Mouse (Mus musculus) testis, postnatal 10 days (tissue): ENCODE measurements at regions not wholly inside any gene's neighbourhood (a gene's known extent, or its start where the extent isn't known, plus 50 kb on each side); places are given as distances from the start of the nearest gene placed in this dataset.

ENCODE experiments used
- DNase-seq: peaks from one replicate; pipeline ENCODE4 v3.0.0; 2021; ENCODE audit warnings: low spot score

DNA sequence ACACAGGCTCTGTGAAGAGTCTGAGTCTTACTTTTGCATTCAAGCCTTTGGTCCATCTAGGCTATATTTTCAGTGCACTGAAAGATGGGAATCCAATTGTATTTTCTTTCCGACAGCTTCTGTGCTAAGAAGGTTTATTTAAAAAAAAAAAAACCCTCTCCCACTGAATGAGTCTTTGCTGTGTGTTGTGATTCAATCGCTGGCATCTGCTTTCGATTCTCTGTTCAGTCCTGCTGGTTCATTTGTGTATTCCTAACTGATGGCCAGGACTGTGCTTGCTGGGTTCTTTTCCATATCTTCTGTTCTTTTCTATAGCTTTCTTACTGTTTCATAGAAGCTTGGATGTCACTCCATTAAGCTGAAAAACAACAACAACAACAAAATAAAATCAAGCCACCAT lies 132.9 kb downstream of the Tex36 start:
- no peak for DNase-seq

DNA sequence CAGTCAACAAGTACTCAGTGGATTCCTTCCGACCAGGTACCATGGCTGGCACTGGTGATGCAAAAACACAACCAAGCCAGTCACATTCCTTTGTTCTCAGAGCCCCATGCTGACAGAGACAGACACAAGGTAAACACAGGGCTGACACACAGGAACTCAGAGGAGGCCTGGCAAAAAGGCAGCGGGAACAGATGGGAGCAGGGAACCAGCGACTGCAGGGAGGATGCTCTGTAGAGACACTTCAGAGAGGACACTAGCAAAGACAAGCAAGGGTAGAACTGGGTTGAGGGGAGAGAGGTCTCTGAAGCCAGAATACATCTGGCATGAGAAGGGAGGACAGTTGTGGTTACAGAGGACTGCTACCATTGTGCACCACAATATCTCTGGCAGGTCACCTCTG lies 133.6 kb downstream of the Tex36 start:
- DNase-seq = no peak

DNA sequence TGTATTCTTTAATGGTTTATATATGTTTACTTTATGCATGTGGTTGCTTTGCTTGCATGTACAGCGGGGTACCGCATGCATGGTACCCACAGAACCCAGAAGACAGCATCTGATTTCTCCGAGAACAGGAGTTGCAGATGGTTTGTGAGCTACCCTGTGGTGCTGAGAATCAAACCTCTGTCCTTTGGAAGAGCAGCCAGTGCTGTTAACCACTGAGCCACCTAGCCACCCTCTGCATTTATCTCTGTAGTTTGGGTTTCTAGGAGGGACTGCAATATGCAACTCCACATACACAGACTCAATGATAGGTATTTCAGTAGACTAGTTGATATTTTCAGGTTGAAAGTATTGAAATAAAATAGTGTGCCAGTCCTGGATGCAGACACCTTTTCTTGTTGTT lies 134.4 kb downstream of the Tex36 start:
- no peak for DNase-seq

- DNase-seq = no peak
Measured at GRCm38 (mm10) chr7:133459306-133459705, 142.7 kb downstream of the Tex36 start.

GRCm38 (mm10) chr7:133457436-133458324 lies 144.3 kb downstream of the Tex36 start:
- no peak for DNase-seq

DNA sequence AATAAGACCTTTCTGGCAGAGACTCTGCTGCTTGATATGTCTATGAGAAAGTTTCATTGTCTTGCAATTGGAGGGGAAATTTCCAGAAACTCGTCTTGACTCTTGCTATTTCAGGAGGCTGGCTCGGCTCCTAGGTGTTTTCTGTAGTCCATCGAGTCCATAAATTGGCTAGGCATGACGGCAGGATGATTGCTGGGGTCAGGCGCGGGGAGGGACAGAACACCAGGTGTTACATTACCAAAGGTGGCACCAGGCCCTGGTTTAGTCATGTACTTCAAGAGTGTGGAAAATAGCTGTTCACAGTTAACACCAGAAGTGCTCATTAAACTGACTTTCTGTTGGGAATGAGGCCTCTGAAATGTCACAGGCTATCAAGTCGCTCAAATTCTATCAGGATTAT lies 151.7 kb downstream of the Tex36 start:
- no peak for DNase-seq

DNA sequence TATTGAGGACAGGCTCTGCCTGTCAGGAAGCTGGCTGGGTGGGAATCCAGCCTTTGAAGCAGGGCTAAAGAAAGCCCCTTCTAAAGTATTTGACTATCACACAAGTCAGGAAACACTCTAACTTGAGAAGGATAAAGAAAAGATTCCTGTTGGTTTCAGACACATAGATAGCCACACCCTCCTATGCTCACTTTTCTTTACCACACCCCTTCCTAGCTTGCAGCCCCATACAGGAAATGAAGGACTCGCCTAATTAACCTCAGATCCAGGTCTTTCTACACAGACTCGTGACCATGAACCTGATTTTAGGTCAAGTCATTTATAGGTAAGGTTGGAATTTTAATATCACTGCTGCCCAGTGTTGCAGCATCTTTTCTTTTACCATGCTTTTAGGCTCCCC lies 154.9 kb downstream of the Tex36 start:
- no peak for DNase-seq

DNA sequence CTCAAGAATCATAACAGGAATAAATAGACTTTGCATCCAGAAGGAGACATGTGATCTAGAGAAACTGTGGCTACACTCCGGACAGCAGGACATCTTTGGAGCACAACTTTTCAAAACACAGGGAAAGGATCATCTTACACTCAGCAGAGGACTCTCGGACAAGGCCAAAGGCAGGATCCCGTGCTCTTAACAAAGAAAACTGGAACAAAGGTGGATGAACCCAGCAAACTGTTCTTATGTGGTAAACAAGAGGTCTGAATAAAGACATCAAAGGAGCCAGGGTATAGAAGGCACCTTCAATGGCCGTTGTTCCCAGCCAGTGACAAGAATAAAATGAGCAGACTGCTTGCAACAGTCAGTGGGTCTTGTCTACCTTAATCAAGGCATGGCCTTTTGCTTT lies 160.3 kb downstream of the Tex36 start:
- DNase-seq = no peak

GRCm38 (mm10) chr7:133441169-133441568 lies 160.8 kb downstream of the Tex36 start:
- DNase-seq = no peak

DNA sequence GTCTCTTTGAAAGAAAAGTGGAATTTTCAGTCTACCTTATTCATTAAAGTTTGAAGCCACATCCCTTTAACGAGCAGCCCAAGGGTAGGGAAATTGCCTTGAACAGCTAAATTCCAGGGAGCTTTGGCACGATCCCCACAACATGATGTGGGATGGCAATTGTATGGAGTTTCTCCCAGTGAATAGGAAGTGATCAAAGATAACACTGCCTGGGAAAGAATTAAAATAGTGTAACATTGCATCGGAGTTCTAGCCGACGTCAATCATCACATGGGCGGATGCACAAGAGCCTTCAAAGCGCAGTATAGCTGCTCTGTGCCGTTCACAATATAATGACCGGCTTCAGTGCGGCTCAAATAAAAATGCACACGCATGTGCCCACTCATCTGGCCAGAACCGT lies 161.2 kb downstream of the Tex36 start:
- DNase-seq = no peak

- no peak for DNase-seq
Measured at GRCm38 (mm10) chr7:133440086-133440485, 161.9 kb downstream of the Tex36 start.

GRCm38 (mm10) chr7:133438631-133439030 lies 163.3 kb downstream of the Tex36 start:
- DNase-seq = no peak

GRCm38 (mm10) chr7:133437866-133438265 lies 164.1 kb downstream of the Tex36 start:
- no peak for DNase-seq

DNA sequence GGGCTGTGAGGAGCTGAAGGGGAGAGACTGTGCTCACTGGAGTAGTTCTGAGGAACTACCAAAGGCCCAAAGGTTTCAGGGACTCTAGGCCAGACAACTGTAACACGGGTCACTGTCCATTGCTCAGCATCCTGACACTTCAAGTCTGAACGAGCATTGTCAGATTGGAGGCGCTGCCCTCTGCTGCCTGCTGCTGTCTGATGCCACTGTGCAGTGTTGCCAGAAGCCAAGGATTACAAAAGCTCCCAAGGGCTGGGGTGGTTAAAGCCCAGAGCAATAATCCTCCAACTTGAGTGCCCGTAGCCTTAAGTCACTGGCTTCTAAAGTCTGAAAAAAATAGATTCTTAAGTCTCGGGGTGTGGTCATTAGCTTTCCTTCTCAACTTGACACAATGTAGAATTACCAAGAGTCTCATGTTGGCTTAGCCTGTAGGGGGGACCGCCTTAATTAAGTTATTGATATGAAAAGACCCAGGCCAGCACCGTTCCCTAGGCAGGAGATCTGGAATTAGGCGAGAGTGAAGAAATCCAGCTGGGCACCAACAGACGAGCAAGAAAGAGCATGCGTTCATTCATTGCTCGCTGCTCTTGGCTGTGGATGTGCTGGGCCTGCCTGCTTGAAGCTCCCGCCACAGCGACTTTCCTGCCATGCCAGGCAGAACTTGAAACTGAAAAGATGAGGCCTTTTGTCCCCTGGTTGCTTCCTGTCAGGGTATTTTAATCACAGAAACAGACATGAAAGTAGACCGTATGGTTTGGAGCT lies 166.2 kb downstream of the Tex36 start:
- DNase-seq = no peak

DNA sequence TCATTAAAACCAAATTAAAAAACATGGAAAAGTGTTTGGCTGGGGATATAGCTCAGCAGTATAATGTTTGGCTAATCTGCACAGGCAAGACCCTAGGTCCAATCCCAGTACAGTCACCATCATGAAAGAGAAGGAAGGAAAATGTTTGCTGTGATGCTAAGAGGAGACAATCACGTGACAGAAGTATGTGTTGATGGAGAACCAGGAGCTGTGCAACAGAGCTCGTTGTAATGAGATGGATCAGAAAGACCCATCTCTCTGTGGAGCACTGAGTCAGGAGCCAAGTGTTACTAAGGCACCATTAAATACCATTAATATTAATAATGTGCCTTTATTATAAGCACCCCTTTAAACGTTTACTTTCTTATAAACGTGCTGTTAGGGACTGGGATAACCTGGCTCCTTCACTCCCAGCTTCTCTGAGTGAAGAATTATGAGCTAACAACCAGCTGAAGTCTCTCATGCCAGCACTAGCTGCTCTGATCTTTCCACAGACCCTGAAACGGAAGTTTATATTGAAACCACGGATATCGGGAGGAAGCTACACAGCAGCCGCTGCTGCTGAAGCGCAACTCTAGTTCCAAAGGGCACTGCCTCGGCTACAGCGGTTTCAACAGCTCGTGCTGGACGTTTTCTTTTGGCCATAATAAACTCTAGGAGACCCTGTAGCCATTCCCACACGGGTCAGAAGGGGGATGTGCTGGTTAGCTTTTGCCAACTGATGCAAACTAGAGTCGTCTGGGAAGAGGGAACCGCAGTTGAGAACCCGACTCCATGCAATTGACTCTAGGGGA lies 167.7 kb downstream of the Tex36 start:
- no peak for DNase-seq

- DNase-seq = no peak
Measured at GRCm38 (mm10) chr7:133432343-133432742, 169.6 kb downstream of the Tex36 start.

DNA sequence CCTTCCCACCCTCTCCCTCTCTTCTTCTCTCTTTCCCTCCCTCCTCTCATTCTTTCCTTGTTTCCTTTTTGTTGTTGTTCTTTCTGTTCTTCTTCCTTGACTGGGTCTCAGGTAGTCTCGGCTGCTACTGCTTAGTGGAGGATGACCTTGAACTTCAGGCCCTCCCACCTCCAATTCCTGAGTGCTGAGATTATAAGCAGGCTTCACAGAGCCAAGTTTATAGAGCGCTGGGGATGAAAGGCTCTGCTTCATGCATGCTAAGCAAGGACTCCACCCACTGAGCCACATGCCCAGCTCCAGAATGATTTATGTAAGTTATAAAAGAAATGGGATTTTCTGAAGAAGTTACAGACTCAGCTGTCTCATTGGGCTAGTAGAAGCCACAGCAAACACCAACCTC lies 199.9 kb downstream of the Tex36 start:
- no peak for DNase-seq

- no peak for DNase-seq
Measured at GRCm38 (mm10) chr7:133400691-133401090, 201.3 kb downstream of the Tex36 start.

GRCm38 (mm10) chr7:133388716-133389115 lies 213.2 kb downstream of the Tex36 start:
- no peak for DNase-seq

GRCm38 (mm10) chr7:133382032-133382712 lies 219.8 kb downstream of the Tex36 start:
- no peak for DNase-seq

- DNase-seq = no peak
Measured at GRCm38 (mm10) chr7:133379373-133379772, 222.6 kb downstream of the Tex36 start.

DNA sequence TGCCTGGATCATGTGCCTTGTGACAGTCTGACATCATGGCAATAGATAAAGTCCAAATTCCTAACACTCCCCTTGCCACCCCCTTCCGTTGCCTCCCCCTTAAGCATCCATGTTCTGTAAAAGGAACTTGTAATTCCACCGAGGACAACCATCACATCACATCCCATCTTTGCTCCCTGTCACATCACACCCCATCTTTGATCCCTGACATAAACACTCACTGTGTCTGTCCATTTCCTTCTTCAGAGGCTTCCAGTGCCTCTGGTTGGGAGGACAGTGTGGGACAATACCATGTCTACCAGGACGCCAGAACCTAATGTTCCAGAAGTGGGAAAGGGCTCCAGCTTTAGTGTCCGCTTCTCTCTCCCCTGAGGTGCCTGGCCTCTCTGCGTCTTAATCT lies 223.6 kb downstream of the Tex36 start:
- DNase-seq = no peak
